ENCODE assay signal across 8 mouse cellular contexts in genomic region chr6:134564539-134564938, GRCm38 (mm10). TPM values are rescaled to one million over a fixed set of nuclear protein-coding genes. Genes with fewer than 3 reads are reported as not detected.
DNase-seq lines count a peak whose midpoint lies in the region; ATAC-seq lines count a peak whose summit lies in the region.

No protein-coding gene starts in this region.

- no peak overlapping the region for H3K4me3 ChIP-seq in heart, embryonic 12.5 days
- H3K4me3 ChIP-seq in embryonic facial prominence, embryonic 11.5 days (ENCODE audit: low read depth, low read length), result peak overlapping the region; percentile 14; the same call in 1 of the 2 replicates
- no peak overlapping the region for H3K4me3 ChIP-seq in intestine, embryonic 16.5 days (ENCODE audit: low read length)
- no peak overlapping the region for H3K4me3 ChIP-seq in midbrain, embryonic 11.5 days (ENCODE audit: low read depth, low read length)

- peak; percentile 13 for DNase-seq in heart, adult 11 months
- no peak for DNase-seq in embryonic facial prominence, embryonic 11.5 days (ENCODE audit: low spot score)
- no peak for DNase-seq in midbrain, embryonic 11.5 days (ENCODE audit: low spot score, missing footprints)
- no peak for DNase-seq in right cerebral cortex, adult 18-20 months
- no peak for DNase-seq in layer of hippocampus, adult 11-12 months (ENCODE audit: low spot score)
- no peak for DNase-seq in embryo, embryonic 10.5 days (ENCODE audit: low spot score)

- peaks cover 21% of the 10 kb centered on the region for H3K4me1 ChIP-seq in heart, embryonic 12.5 days (replicated peaks)
- H3K4me1 ChIP-seq in embryonic facial prominence, embryonic 11.5 days (ENCODE audit: control insufficient read depth, insufficient read depth, low read length), result no peaks in the 10 kb centered on the region; the same call in 1 of the 2 replicates
- H3K4me1 ChIP-seq in intestine, embryonic 16.5 days (ENCODE audit: control insufficient read depth, insufficient read depth, low read length), result peaks cover 5% of the 10 kb centered on the region
- peaks cover 15% of the 10 kb centered on the region for H3K4me1 ChIP-seq in midbrain, embryonic 11.5 days (ENCODE audit: control insufficient read depth, insufficient read depth, low read length)

- no peak overlapping the region for H3K27ac ChIP-seq in heart, embryonic 12.5 days (ENCODE audit: poor library complexity, severe bottlenecking)
- no peak overlapping the region for H3K27ac ChIP-seq in embryonic facial prominence, embryonic 11.5 days (replicated peaks; ENCODE audit: low read depth, low read length)
- H3K27ac ChIP-seq in intestine, embryonic 16.5 days (ENCODE audit: low read length), result no peak overlapping the region
- H3K27ac ChIP-seq in midbrain, embryonic 11.5 days (ENCODE audit: low read depth, low read length), result no peak overlapping the region

- no peak overlapping the region for H3K4me2 ChIP-seq in heart, embryonic 12.5 days
- 0 out of 2 replicates have a peak overlapping the region, but pooled peaks have one; percentile 2 for H3K4me2 ChIP-seq in embryonic facial prominence, embryonic 11.5 days (ENCODE audit: low read depth, low read length)
- peak overlapping the region; percentile 48 for H3K4me2 ChIP-seq in intestine, embryonic 16.5 days (ENCODE audit: low read depth, low read length)
- peak overlapping the region; percentile 17; the same call in 1 of the 2 replicates for H3K4me2 ChIP-seq in midbrain, embryonic 11.5 days

- H3K36me3 ChIP-seq in heart, embryonic 12.5 days, result no peaks in the 10 kb centered on the region
- no peaks in the 10 kb centered on the region for H3K36me3 ChIP-seq in embryonic facial prominence, embryonic 11.5 days (replicated peaks; ENCODE audit: control insufficient read depth, insufficient read depth, low read depth, low read length)
- no peaks in the 10 kb centered on the region for H3K36me3 ChIP-seq in intestine, embryonic 16.5 days (ENCODE audit: control insufficient read depth, insufficient read depth, low read length)
- no peaks in the 10 kb centered on the region for H3K36me3 ChIP-seq in midbrain, embryonic 11.5 days (ENCODE audit: control insufficient read depth, insufficient read depth, low read length)

- ATAC-seq in heart, embryonic 12.5 days (ENCODE audit: insufficient number of reproducible peaks, low FRiP score), result no peak
- no peak for ATAC-seq in embryonic facial prominence, embryonic 11.5 days (replicated peaks; ENCODE audit: insufficient number of reproducible peaks, low FRiP score, low TSS enrichment, low read depth)
- peak; percentile 34; the same call in 1 of the 2 replicates for ATAC-seq in intestine, embryonic 16.5 days
- ATAC-seq in midbrain, embryonic 11.5 days (ENCODE audit: low FRiP score), result no peak

- WGBS in heart, embryonic 12.5 days, result 74% methylated on average over 2 of the region's 2 CpGs
- WGBS in embryonic facial prominence, embryonic 11.5 days, result 67% methylated on average over 2 of the region's 2 CpGs
- 32% methylated on average over 2 of the region's 2 CpGs for WGBS in intestine, embryonic 16.5 days
- 79% methylated on average over 2 of the region's 2 CpGs for WGBS in midbrain, embryonic 11.5 days

- no peak overlapping the region for H3K9ac ChIP-seq in heart, embryonic 12.5 days
- H3K9ac ChIP-seq in embryonic facial prominence, embryonic 11.5 days (replicated peaks; ENCODE audit: low read length), result no peak overlapping the region
- no peak overlapping the region for H3K9ac ChIP-seq in intestine, embryonic 16.5 days (ENCODE audit: low read depth, low read length)
- no peak overlapping the region for H3K9ac ChIP-seq in midbrain, embryonic 11.5 days (ENCODE audit: low read length)

- no peaks in the 10 kb centered on the region for H3K9me3 ChIP-seq in heart, embryonic 12.5 days (replicated peaks)
- no peaks in the 10 kb centered on the region for H3K9me3 ChIP-seq in embryonic facial prominence, embryonic 11.5 days (replicated peaks; ENCODE audit: control insufficient read depth, low read length)
- H3K9me3 ChIP-seq in intestine, embryonic 16.5 days (ENCODE audit: control insufficient read depth, low read length), result no peaks in the 10 kb centered on the region
- no peaks in the 10 kb centered on the region for H3K9me3 ChIP-seq in midbrain, embryonic 11.5 days (ENCODE audit: control insufficient read depth, low read length)

- H3K27me3 ChIP-seq in heart, embryonic 12.5 days (replicated peaks), result no peaks in the 10 kb centered on the region
- H3K27me3 ChIP-seq in embryonic facial prominence, embryonic 11.5 days (ENCODE audit: control insufficient read depth, insufficient read depth, low read length), result no peaks in the 10 kb centered on the region
- no peaks in the 10 kb centered on the region for H3K27me3 ChIP-seq in intestine, embryonic 16.5 days (replicated peaks; ENCODE audit: control insufficient read depth, insufficient read depth, low read length)
- no peaks in the 10 kb centered on the region for H3K27me3 ChIP-seq in midbrain, embryonic 11.5 days (ENCODE audit: control insufficient read depth, insufficient read depth, low read length)

RNA-seq across cellular contexts. Expression of gene Lrp6, which starts 2.2 kb away (rescaled TPM):
- 22.3 and 26.9 TPM in 2 replicates for polyA plus RNA-seq in heart, embryonic 12.5 days (2016; fragmentation: Nextera tagmentation; extraction: Ambion mirVana)
- 32.9 and 33.6 TPM in 2 replicates for polyA plus RNA-seq in embryonic facial prominence, embryonic 11.5 days (2014; fragmentation: Nextera tagmentation; extraction: Ambion mirVana)
- polyA plus RNA-seq in intestine, embryonic 16.5 days (2015; fragmentation: Nextera tagmentation; extraction: Ambion mirVana), result 11.9 and 19.6 TPM in 2 replicates
- 25.0 and 27.5 TPM in 2 replicates for polyA plus RNA-seq in midbrain, embryonic 11.5 days (2014; fragmentation: Nextera tagmentation; extraction: Ambion mirVana)
